In the genomic region with DNA sequence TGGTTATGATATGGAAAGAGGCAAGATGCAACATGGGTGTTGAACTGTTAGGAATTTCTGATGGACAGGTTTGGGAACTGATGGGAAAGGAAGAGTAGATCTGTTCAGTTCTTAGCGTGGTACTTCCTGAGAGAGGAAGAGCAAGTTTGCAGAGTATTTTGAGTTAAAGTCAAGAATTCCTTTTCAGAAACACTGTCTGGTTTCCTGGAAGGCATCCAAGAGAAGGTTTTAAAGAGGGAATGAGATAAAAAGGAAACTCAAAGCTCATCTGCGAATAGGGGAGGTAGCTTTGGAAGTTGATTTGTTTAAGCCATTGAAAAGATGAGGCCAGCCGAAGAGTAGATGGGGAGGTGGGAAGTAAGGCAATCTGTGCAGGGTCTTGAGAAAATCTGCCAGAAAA, we compare ENCODE assay signal across 26 mouse cellular contexts.
DNase-seq lines count a peak whose midpoint lies in the region; ATAC-seq and TF ChIP-seq lines count a peak whose summit lies in the region.
"Had no signal": no experiment of that assay in that cellular context is flagged by ENCODE, and none has a peak within 500 bp of the region (broad histone marks: within the 10 kb centered on the region; RNA-seq: fewer than 3 reads in every experiment).

No protein-coding gene starts in this region.

- H3K36me3 ChIP-seq in stomach, embryonic 14.5 days (ENCODE audit: control insufficient read depth, insufficient read depth, low read length) = no peaks in the 10 kb centered on the region
- H3K36me3 ChIP-seq in stomach, postnatal 0 days (ENCODE audit: control insufficient read depth, insufficient read depth, low read length) = no peaks in the 10 kb centered on the region
- H3K36me3 ChIP-seq in stomach, embryonic 16.5 days (ENCODE audit: control insufficient read depth, insufficient read depth, low read length) = no peaks in the 10 kb centered on the region
- H3K36me3 ChIP-seq: embryonic facial prominence, embryonic 12.5 days; forebrain, embryonic 12.5 days; heart, embryonic 15.5 days; hindbrain, embryonic 10.5 days; hindbrain, embryonic 13.5 days had no signal

- ATAC-seq in frontal cortex, adult (ENCODE audit: low TSS enrichment) = peak; percentile 73
- ATAC-seq in stomach, embryonic 14.5 days (ENCODE audit: insufficient number of reproducible peaks, insufficient read depth, low FRiP score, low read depth) = no peak
- no peak for ATAC-seq in stomach, postnatal 0 days (ENCODE audit: low FRiP score, low TSS enrichment)
- ATAC-seq in stomach, embryonic 16.5 days (ENCODE audit: insufficient read depth, low FRiP score) = no peak
- ATAC-seq: activated CD4-positive, CD25-positive, alpha-beta regulatory T cell, adult 4 months; forebrain, embryonic 16.5 days; hindbrain, embryonic 16.5 days had no signal

- no peak overlapping the region for H3K4me2 ChIP-seq in stomach, embryonic 14.5 days (replicated peaks; ENCODE audit: low read depth, low read length)
- H3K4me2 ChIP-seq in stomach, postnatal 0 days (replicated peaks; ENCODE audit: low read depth) = no peak overlapping the region
- H3K4me2 ChIP-seq in stomach, embryonic 16.5 days (ENCODE audit: low read depth, low read length) = no peak overlapping the region
- H3K4me2 ChIP-seq: embryonic facial prominence, embryonic 12.5 days; forebrain, embryonic 12.5 days; heart, embryonic 11.5 days; heart, embryonic 15.5 days; hindbrain, embryonic 13.5 days had no signal

- no peak overlapping the region for H3K4me3 ChIP-seq in layer of hippocampus, adult 2 months
- H3K4me3 ChIP-seq in stomach, embryonic 14.5 days (ENCODE audit: low read depth, low read length) = no peak overlapping the region
- H3K4me3 ChIP-seq in stomach, postnatal 0 days (ENCODE audit: low read depth, low read length) = no peak overlapping the region
- H3K4me3 ChIP-seq in stomach, embryonic 16.5 days (replicated peaks; ENCODE audit: low read length) = no peak overlapping the region
- H3K4me3 ChIP-seq: embryonic facial prominence, embryonic 12.5 days; erythroblast, embryonic 14.5 days; forebrain, embryonic 12.5 days; heart, adult 2 months; heart, embryonic 15.5 days; hindbrain, embryonic 10.5 days; hindbrain, embryonic 13.5 days had no signal

- H3K27me3 ChIP-seq in stomach, embryonic 14.5 days (ENCODE audit: control insufficient read depth, insufficient read depth, low read length) = no peaks in the 10 kb centered on the region
- no peaks in the 10 kb centered on the region for H3K27me3 ChIP-seq in stomach, postnatal 0 days (ENCODE audit: control insufficient read depth, insufficient read depth, low read length)
- no peaks in the 10 kb centered on the region for H3K27me3 ChIP-seq in stomach, embryonic 16.5 days (ENCODE audit: control insufficient read depth, insufficient read depth, low read length)
- H3K27me3 ChIP-seq: embryonic facial prominence, embryonic 12.5 days; forebrain, embryonic 12.5 days; heart, embryonic 15.5 days; hindbrain, embryonic 13.5 days had no signal

- 34% methylated on average over 3 of the region's 3 CpGs for WGBS in stomach, embryonic 14.5 days
- 37% methylated on average over 3 of the region's 3 CpGs for WGBS in stomach, postnatal 0 days
- 35% methylated on average over 3 of the region's 3 CpGs for WGBS in stomach, embryonic 16.5 days

- DNase-seq in frontal cortex, postnatal 14 days (ENCODE audit: low spot score in 2 of 2) = no peak
- DNase-seq in layer of hippocampus, adult 2 months (ENCODE audit: low spot score in 2 of 2) = no peak
- no peak for DNase-seq in layer of hippocampus, adult 8-10 months (ENCODE audit: low spot score in 2 of 2)
- no peak for DNase-seq in stomach, postnatal 0 days (ENCODE audit: low spot score)
- DNase-seq in spleen, postnatal 14 days (ENCODE audit: low spot score in 2 of 2) = no peak
- DNase-seq: adrenal gland, adult 8-10 months; adrenal gland, postnatal 25 days; cerebellum, adult 18-20 months; cerebellum, adult 9-10 months; gastrocnemius, postnatal 10 days; gastrocnemius, postnatal 36 days; heart, adult 2 months; heart, postnatal 36 days had no signal

- peak overlapping the region; percentile 10; the same call in 1 of the 2 replicates for H3K27ac ChIP-seq in layer of hippocampus, adult 2 months
- H3K27ac ChIP-seq in stomach, embryonic 14.5 days (ENCODE audit: low read length) = peak overlapping the region; percentile 45; the same call in 1 of the 2 replicates
- no peak overlapping the region for H3K27ac ChIP-seq in stomach, postnatal 0 days (replicated peaks)
- H3K27ac ChIP-seq in stomach, embryonic 16.5 days (ENCODE audit: low read length) = peak overlapping the region; percentile 48
- H3K27ac ChIP-seq: embryonic facial prominence, embryonic 12.5 days; forebrain, embryonic 12.5 days; heart, adult 2 months; heart, embryonic 15.5 days; hindbrain, embryonic 10.5 days; hindbrain, embryonic 13.5 days had no signal

- no peak overlapping the region for H3K9ac ChIP-seq in stomach, embryonic 14.5 days (replicated peaks; ENCODE audit: low read depth, low read length)
- no peak overlapping the region for H3K9ac ChIP-seq in stomach, postnatal 0 days (ENCODE audit: low read length)
- no peak overlapping the region for H3K9ac ChIP-seq in stomach, embryonic 16.5 days (ENCODE audit: low read length)
- H3K9ac ChIP-seq: embryonic facial prominence, embryonic 12.5 days; forebrain, embryonic 12.5 days; heart, embryonic 15.5 days; hindbrain, embryonic 13.5 days had no signal

- TF ChIP-seq CTCF in layer of hippocampus, adult 2 months (conservative IDR thresholded peaks at IDR 0.05) = no peak
- TF ChIP-seq CTCF in stomach, postnatal 0 days (IDR thresholded peaks at IDR 0.05; ENCODE audit: low read depth) = no peak

- no peaks in the 10 kb centered on the region; the same call in 1 of the 2 replicates for H3K4me1 ChIP-seq in stomach, embryonic 14.5 days (ENCODE audit: control insufficient read depth, insufficient read depth, low read length)
- no peaks in the 10 kb centered on the region for H3K4me1 ChIP-seq in stomach, postnatal 0 days (replicated peaks; ENCODE audit: control insufficient read depth, insufficient read depth)
- 0 out of 2 replicates have a peak, but pooled peaks cover 2% of the 10 kb centered on the region for H3K4me1 ChIP-seq in stomach, embryonic 16.5 days (ENCODE audit: control insufficient read depth, insufficient read depth, low read length)
- H3K4me1 ChIP-seq: embryonic facial prominence, embryonic 12.5 days; forebrain, embryonic 12.5 days; heart, embryonic 15.5 days; hindbrain, embryonic 10.5 days; hindbrain, embryonic 13.5 days had no signal

- H3K9me3 ChIP-seq in stomach, embryonic 14.5 days (ENCODE audit: control insufficient read depth, low read depth, low read length) = no peaks in the 10 kb centered on the region
- H3K9me3 ChIP-seq in stomach, postnatal 0 days (ENCODE audit: control insufficient read depth, low read length) = no peaks in the 10 kb centered on the region
- H3K9me3 ChIP-seq in stomach, embryonic 16.5 days (replicated peaks; ENCODE audit: control insufficient read depth, low read length) = no peaks in the 10 kb centered on the region
- H3K9me3 ChIP-seq: embryonic facial prominence, embryonic 12.5 days; forebrain, embryonic 12.5 days; heart, embryonic 15.5 days; hindbrain, embryonic 10.5 days; hindbrain, embryonic 13.5 days had no signal

- TF ChIP-seq EP300 in stomach, postnatal 0 days (optimal IDR thresholded peaks at IDR 0.05) = no peak
